12 mouse cellular contexts compared by ENCODE assay signal in genomic region chr1:30515846-30516245, GRCm38 (mm10).
"Had no signal": no experiment of that assay in that cellular context is flagged by ENCODE, and none has a peak within 500 bp of the region (broad histone marks: within the 10 kb centered on the region; RNA-seq: fewer than 3 reads in every experiment).

No protein-coding gene starts in this region.

- DNase-seq: retina, postnatal 1 day; right cerebral cortex, adult 18-20 months; right cerebral cortex, postnatal 14 days; right cerebral cortex, postnatal 25 days; right cerebral cortex, postnatal 4 days; spleen, adult 18-20 months; thymus, adult 18-20 months; thymus, adult 2 months; thymus, postnatal 14 days; thymus, postnatal 25 days; thymus, postnatal 36 days; thymus, postnatal 4 days had no signal
